Mouse (Mus musculus): Measurements from ENCODE around the gene Trank1. TPM values are rescaled to one million over a fixed set of nuclear protein-coding genes. Genes with fewer than 3 reads are reported as not detected.

Trank1 gene
- polyA plus RNA-seq, 1 experiment from 2014 or later: 6.1 TPM

DNA sequence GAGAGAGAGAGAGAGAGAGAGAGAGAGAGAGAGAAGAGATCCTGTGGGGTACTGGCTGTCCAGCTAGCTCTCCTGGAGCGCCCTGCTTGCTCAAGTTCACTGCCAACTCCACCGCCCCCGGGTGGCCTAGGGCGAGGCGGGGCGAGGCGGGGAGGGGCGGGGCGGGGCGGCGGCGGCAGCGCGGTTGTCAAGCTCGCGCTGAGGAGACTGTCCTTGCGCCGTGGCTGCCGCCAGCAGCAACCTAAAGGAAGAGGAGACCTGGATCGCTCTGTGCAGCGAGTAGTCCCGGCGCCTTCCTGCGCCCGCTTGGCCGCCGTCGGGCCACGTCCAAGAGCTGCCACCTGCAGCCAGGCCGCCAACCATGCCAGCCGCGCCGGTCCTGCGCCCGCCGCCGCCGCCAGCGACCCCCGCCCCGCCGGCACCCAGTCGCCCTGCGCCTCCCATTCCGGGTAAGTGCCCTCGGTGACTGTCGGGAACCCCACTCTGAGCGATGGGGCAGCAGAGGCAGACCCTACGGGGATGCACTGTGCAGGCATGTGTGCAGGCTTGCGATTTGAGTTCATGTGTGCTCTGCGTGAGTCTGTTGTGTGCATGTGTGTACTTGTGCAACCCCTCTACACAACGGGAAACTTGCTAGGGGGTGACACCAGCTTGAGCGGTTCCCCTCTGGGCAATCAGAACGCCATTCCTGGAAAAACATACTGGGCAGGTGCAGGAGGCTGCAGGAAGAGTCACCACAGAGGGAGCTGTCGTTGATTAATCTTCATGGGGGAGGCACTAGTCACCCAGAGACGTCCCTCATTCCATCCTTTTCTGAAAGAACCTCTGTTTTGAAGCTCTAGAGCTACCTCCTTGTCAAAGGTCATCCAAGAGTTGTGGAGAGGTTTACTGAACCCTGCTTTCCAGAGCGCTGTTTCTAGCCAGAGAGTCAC, 127.6 kb downstream of the Trank1 start, which contains the start of gene Dclk3:
Dclk3 (plus strand) TSS at position 178 of the 932 bp plus-strand sequence.
- WGBS: 3% methylated on average over 46 of the region's 57 CpGs
- Histone ChIP-seq H3K36me3 (no peaks in the 10 kb centered on the region), H3K27me3 (peaks cover 41% of the 10 kb centered on the region), H3K4me2 (replicated peaks) (peak within 1 kb of the TSS; percentile 69), H3K4me1 (replicated peaks) (peaks cover 4% of the 10 kb centered on the region), H3K9me3 (no peaks in the 10 kb centered on the region), H3K4me3 (replicated peaks) (peak within 1 kb of the TSS; percentile 51), H3K9ac (replicated peaks) (peak within 1 kb of the TSS; percentile 67), H3K27ac (no peak within 1 kb of the TSS)
- ATAC-seq: peak; percentile 75

DNA sequence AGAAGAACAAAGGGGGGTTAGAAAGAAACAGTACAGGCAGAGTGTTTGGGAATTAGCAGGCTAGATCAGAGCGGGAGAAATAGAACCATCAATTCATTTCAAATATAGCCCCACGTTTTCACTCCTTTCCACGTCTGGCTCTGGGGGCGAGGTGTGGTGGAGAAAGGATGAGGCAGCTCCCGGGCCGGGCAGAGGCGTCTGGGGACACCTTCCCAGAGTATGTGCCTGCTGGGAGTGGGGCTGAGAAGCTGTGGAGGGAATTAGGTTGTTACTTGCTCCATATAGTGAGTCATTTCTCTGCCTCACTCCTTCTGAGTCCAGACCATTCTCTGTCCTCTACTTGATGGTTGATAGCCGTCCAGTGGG, 128.3 kb downstream of the Trank1 start:
- WGBS: 53% methylated on average over 8 of the region's 8 CpGs
- 0 out of 2 replicates have a peak overlapping the region, but pooled peaks have one; percentile 67 for H3K9ac ChIP-seq (replicated peaks)
- peak overlapping the region; percentile 69 for H3K4me2 ChIP-seq (replicated peaks)
- H3K4me3 ChIP-seq (replicated peaks): peak overlapping the region; percentile 51
- ATAC-seq: peak; percentile 15; the same call in 1 of the 2 replicates
- H3K9me3 ChIP-seq: no peaks in the 10 kb centered on the region
- no peak overlapping the region for H3K27ac ChIP-seq
- peaks cover 4% of the 10 kb centered on the region for H3K4me1 ChIP-seq (replicated peaks)
- H3K27me3 ChIP-seq: peaks cover 41% of the 10 kb centered on the region
- H3K36me3 ChIP-seq: no peaks in the 10 kb centered on the region

DNA sequence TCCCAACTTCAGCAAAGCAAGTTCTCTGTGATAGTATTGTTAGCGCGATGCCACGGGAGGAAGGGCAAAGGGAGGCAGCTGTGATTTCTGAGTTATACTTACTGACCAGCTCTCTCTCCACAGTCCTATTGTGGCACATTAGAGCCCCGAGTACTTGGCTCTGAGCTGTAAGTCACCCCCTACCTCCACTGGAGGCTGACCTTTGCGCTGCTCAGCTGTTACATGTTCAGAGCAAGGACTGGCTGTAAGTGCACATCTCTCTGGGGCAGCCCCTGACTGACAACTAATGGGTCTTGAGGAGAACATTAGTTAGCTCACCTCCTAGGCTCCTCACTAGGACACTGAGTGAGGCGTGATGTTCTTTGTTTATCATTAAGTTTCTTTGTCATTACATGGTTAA, 128.9 kb downstream of the Trank1 start:
- H3K27me3 ChIP-seq: peaks cover 41% of the 10 kb centered on the region
- no peak overlapping the region for H3K4me3 ChIP-seq (replicated peaks)
- H3K4me2 ChIP-seq (replicated peaks): no peak overlapping the region
- H3K27ac ChIP-seq: no peak overlapping the region
- no peak for ATAC-seq
- WGBS: 82% methylated on average over 6 of the region's 6 CpGs
- H3K4me1 ChIP-seq (replicated peaks): peaks cover 4% of the 10 kb centered on the region
- H3K36me3 ChIP-seq: no peaks in the 10 kb centered on the region
- no peaks in the 10 kb centered on the region for H3K9me3 ChIP-seq
- no peak overlapping the region for H3K9ac ChIP-seq (replicated peaks)

DNA sequence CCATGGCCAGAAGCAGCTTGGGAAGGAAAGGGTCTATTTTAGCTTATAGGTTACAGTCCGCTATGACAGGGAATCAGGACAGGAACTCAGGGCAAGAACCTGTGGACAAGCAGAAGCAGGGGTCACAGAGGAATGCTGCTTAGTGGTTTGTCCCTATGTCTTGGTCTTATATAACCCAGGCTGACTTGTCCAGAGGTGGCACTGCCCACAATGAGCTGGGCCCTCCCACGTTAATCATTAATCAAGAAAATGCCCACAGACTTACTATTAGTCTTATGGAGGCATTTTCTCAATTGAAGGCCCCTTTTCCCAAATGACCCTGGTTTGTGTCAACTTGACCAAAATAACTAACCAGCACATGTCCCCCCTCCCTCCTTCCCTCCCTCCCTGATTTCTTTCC, 129.6 kb downstream of the Trank1 start:
- 84% methylated on average over 2 of the region's 2 CpGs for whole genome bisulfite sequencing
- H3K4me2 ChIP-seq (replicated peaks): no peak overlapping the region

More for the DNA sequence above, 129.6 kb downstream of the Trank1 start:
- no peak for ATAC-seq
- no peaks in the 10 kb centered on the region for H3K36me3 ChIP-seq
- H3K9me3 ChIP-seq: no peaks in the 10 kb centered on the region
- H3K4me1 ChIP-seq (replicated peaks): peaks cover 4% of the 10 kb centered on the region
- no peak overlapping the region for H3K27ac ChIP-seq
- no peak overlapping the region for H3K9ac ChIP-seq (replicated peaks)
- no peak overlapping the region for H3K4me3 ChIP-seq (replicated peaks)
- peaks cover 41% of the 10 kb centered on the region for H3K27me3 ChIP-seq

Other genes with a start within 250 kb of the Trank1 start
- gene Lrrfip2, start 194.1 kb upstream of the Trank1 start, polyA plus RNA-seq (2015; fragmentation: Nextera tagmentation; extraction: Ambion mirVana): 44.8 and 47.6 TPM in 2 replicates
- gene Mlh1, start 39.9 kb upstream of the Trank1 start, polyA plus RNA-seq (2015; fragmentation: Nextera tagmentation; extraction: Ambion mirVana): 33.2 and 36.2 TPM in 2 replicates
- gene Epm2aip1, start 39.8 kb upstream of the Trank1 start, polyA plus RNA-seq (2015; fragmentation: Nextera tagmentation; extraction: Ambion mirVana): 47.9 and 48.9 TPM in 2 replicates
- gene Dclk3, start 127.3 kb downstream of the Trank1 start, polyA plus RNA-seq (2015; fragmentation: Nextera tagmentation; extraction: Ambion mirVana): 2.2 and 3.1 TPM in 2 replicates

All from midbrain, embryonic 13.5 days (tissue).